Mouse (Mus musculus): ENCODE data around the gene Slc15a1.
A peak's percentile ranks its signal among the peaks of the same experiment; 100 is the strongest.

The Slc15a1 gene

GRCm38 (mm10) chr14:121492328-121492727 is 12.7 kb downstream of the Slc15a1 start:
- no peak for DNase-seq (ENCODE audit: low spot score)

- DNase-seq (ENCODE audit: low spot score) = no peak
Observed at GRCm38 (mm10) chr14:121485722-121486121, 19.3 kb downstream of the Slc15a1 start.

- no peak for DNase-seq (ENCODE audit: low spot score)
Observed at GRCm38 (mm10) chr14:121484436-121484835, 20.6 kb downstream of the Slc15a1 start.

DNA sequence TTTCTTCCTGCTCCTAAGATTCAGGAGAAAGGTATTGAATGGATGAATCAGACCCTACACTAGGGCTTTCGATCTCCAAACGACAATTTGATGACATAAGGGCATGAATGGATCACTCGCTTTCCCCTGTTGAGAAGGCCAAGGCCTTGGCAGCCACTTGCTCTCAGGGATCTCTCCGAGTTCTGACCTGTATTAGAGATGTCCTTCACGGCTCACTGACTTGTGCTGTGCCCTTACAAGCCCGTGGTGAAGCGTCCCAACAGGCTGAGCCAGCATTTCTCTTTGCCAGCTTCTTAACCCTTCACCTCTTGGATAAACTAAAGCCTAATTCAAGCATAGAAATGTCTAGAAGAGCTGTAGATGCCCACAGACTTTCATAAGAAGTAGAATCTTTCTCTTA is 22.9 kb downstream of the Slc15a1 start:
- no peak for DNase-seq (ENCODE audit: low spot score)

- DNase-seq (ENCODE audit: low spot score) = no peak
Observed at GRCm38 (mm10) chr14:121481591-121481990, 23.5 kb downstream of the Slc15a1 start.

- no peak for DNase-seq (ENCODE audit: low spot score)
Observed at GRCm38 (mm10) chr14:121479096-121479495, 26.0 kb downstream of the Slc15a1 start.

DNA sequence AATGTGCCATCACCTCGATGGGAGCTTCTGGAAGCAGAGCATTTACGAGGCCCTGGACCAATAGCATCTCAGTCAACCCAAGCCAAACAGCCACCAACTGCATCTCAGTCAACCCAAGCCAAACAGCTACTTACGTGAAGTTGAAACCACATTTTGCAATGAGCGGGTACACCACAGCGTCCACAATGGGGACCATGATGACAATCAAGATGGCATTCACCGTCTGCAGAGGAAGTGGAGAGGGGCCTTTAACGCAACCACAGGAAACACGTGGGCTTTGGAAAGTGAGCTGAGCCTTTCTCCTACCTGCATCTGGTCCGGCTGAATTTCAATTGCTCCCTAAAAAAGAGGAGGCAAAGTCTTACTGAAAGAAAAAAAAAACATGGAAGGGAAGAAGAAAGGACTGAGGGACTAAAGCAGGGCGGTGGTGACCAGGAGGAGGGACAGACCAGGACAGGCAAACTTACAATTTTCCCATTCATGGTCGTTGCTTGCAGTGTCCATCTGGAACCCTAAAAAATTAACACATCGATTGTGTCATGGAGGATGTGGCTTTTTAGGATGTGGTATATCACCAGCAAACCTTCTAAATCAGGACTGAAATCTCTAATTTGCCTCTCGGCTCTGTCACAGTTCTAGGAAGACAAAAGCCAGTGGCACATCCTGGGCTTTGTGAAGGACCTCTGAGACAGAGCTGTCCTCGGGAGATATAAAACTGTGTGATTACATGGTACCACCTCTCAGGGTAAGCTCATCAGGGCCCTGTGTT is 26.9 kb downstream of the Slc15a1 start:
- no peak for DNase-seq (ENCODE audit: low spot score)

DNA sequence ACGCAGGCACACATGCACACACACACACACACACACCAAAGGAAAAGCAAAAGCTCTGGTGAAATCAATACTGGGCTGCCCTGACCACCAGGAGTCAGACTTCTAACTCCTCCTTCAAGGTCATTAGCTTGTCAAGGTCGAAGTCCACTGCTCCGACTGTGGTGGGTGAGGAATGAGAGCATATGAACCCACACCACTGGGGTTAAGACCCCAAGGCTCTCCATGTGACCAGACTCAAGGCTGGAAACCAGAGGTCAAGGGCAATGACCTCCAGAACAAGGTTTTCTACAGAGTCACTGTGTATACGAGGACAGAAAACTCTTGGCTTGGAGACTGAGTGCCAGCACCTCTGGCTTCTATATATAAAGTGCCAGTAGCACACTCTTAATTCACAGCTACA is 31.2 kb downstream of the Slc15a1 start:
- no peak for DNase-seq (ENCODE audit: low spot score)

DNA sequence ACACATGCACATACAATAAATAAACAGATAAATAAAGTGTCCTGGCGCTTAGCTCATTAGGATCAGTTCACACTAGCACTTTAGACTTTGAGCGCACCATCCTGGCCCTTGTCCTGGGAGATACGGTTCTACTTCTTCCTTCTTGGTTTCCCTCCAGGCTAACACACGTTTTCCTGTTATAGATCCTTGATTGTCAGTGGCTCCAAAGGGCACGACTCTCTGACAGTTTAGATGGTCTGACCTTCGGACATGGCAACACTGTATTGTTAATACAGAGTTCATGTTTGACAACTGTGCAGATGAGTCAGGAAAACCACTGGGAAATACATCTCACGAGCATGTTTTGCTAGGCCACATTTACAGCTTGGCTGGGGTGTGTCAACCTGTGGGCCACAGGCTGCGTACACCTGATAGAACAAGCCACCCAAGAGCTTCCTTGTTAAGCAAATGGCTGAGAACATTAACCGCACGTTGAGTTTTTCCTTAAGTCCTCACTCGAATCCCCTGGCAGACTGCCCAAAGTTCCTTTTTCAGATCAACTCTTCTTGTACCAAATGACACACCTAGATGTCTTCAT is 33.4 kb downstream of the Slc15a1 start:
- no peak for DNase-seq (ENCODE audit: low spot score)

GRCm38 (mm10) chr14:121469601-121470000 is 35.5 kb downstream of the Slc15a1 start:
- no peak for DNase-seq (ENCODE audit: low spot score)

DNA sequence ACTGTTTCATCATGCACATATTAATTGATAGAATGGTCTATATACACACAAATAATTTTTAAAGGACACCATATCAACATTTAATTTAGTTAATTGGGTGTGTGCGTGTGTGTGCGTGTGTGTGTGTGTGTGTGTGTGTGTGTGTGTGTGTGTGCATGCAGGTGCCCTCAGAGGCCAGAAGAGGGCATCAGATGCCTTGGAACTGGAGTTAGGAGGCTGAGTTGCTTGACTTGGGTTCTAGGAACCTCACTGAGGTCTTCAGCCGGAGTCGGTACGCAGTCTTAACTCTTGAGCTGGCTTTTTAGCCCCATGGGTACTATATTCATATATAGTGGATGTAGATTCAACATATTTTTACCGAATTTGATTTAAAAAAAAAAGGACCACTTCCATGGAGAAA is 37.4 kb downstream of the Slc15a1 start:
- DNase-seq (ENCODE audit: low spot score) = no peak

- no peak for DNase-seq (ENCODE audit: low spot score)
Observed at GRCm38 (mm10) chr14:121466501-121466900, 38.6 kb downstream of the Slc15a1 start.

GRCm38 (mm10) chr14:121464318-121464717 is 40.7 kb downstream of the Slc15a1 start:
- no peak for DNase-seq (ENCODE audit: low spot score)

DNA sequence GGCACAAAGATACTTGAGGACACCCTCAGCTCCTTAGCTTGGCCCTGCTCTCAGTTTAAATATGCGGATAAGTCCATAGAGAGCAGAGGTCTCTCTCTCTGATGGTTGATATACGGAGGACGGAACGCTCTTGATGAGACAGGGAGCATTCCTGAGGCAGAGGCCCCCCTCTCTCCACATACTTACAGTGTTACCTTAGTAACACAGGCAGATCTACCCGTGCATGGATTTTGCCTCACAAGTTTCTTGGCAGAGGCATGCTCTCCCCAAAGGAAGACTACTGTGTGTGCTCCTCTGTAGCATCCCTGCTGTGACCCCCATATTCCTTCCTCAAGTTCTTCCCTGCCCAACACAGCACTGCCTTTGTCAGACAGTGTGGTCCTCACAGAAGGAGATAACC is 42.3 kb downstream of the Slc15a1 start:
- peak; percentile 28 for DNase-seq (ENCODE audit: low spot score)

DNA sequence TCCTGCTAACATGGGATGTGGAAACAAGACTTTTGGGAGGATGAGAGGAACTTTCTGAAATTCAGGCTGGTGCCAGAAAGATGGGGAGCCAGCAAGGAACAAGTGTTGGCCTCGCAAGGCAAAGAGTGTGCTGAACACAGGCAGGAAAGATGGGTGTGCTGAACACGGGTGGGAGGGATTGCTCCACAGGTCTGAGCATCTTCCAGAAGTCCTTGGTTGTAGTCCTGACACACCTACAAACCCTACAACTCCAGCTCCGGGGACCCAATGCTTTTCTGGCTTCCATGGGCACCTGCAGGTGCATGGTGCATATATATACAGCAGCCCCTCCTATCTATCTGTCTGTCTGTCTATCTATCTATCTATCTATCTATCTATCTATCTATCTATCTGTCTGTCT is 44.1 kb downstream of the Slc15a1 start:
- DNase-seq (ENCODE audit: low spot score) = no peak

DNA sequence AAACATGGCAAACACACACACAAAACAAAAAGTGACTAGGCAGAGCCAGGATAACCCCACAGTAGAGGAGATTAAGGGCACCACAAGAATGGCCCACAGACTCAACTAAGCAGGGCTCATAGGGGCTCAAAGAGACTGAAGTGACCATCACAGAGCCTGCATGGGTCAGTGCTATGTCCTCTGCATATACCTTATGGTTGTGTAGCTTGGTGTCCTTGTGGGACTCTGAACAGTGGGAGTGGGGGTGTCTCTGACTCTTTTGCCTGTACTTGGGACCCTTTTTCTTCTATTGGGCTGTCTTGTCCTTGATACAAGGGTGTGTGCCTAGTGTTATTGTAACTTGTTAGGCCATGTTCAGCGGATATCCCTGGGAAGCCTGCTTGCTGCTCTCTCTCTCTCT is 46.5 kb downstream of the Slc15a1 start:
- DNase-seq (ENCODE audit: low spot score) = no peak

GRCm38 (mm10) chr14:121457536-121457935 is 47.5 kb downstream of the Slc15a1 start:
- DNase-seq (ENCODE audit: low spot score) = no peak

DNA sequence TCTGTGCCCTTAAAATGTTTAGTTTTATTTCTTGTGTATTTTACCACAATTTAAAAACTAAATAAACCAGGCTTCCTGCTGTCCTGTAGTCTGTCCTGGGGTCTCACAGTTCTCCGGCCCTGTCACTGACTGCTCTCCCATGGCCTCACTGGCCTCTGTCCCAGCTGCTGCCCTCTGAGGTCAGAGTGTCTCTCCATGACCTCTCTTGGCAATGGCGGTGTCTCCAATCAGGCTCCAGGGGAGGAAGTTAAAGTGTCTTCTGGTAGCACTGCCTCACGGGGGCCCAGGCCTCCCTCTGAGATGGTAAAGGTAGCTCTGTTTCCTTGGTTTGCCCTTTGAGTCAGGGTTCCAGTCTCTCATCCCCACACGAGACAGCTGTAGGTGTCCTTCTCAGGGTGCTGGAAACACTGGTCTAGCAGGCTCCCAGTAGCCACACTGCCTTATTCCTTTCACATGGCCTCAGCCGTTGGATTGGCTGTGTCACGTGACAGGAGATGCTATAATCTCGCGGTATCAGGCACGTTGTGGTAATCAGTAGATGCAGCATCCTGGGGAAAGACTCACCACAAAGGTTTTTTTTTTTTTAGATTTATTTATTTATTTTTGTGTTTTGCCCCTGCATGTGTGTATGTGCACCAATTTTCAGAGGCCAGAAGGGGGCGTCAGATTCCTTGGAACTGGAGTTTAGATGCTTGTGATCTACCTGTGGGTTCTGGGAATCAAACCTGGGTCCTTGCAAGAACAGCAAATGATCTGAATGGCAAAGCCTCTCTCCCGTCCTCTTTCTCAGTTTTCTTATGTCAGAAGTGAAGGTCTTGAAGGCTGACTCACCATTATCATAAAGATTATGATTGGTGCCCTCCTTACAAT is 48.4 kb downstream of the Slc15a1 start:
- DNase-seq (ENCODE audit: low spot score) = no peak

DNA sequence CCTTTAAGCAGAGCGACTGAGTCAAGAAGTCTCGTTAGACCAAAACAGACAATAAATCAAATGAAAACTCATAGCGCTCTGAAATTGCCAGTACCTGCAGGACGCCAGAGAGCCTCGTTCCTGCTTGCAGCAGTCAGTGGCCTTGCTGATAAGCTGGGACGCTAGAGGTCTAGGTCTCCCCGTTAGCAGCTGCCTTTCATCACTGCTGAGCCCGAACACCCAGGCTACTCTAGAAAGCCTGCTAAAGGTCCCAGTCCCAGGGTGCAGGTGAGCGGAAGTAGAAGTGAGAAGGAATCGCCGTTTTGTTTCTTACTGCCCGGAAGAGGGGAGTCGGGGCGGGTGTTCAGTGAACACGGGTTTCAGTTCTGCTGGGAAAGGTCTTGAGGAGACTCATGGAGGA is 49.1 kb downstream of the Slc15a1 start:
- DNase-seq (ENCODE audit: low spot score) = no peak

DNA sequence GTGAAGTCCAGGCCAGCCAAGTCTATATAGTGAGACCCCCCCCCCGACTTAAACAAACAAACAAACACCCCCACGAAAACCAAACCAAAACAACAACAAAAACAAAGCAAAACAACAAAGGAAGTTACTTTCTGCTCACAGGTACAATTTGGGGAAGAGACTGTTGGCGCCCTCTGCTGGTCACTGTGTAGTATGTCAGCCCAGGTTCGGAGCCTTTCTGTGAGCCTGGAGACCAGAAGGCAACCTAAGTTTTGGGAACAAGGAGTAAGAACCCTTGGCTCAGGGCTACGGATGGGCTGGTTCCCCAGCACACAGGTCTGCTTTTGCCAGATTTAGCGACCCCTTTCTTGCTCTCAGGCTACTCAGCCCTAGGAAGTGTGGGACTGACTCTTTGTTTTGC is 49.5 kb downstream of the Slc15a1 start:
- peak; percentile 66 for DNase-seq (ENCODE audit: low spot score)

DNA sequence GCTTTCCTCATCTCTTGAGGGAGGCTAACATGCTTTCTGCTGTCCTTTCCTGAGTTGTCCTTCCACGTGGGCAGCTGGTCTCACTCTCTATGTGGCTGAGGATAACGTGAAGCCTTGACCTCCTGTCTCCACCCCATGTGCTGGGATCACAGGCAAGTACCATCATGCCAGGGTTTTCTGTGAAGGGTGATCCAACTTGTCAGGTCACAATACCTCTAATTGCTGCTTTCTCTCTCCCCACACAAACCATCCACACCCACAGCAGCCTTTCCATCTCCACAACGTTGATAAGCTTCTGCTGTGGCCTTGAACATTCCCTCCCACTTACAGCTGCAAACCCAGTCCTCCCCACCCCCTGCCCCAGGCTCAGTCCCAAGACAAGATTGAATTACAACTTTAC is 51.9 kb downstream of the Slc15a1 start:
- DNase-seq (ENCODE audit: low spot score) = no peak

DNA sequence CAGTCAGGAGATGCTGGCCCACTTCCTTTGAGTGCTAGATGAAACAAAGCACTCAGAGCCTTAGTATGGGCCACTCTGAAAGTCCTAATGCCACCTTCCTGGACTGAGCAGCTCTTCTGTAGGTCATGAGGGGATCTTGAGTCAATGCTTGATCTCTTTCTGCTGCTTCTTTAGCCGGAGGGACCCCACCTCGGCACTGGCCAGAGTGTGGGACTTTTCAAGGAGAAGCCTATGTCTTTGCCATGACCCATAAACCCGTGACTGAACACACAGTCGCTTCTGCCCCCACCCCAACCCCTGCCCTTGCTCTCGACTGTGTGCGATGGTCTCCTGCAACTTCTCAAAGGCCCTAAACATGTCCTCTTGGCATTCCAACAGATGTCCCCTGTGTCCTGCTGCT is 52.8 kb downstream of the Slc15a1 start:
- DNase-seq (ENCODE audit: low spot score) = no peak

GRCm38 (mm10) chr14:121451424-121452029 is 53.5 kb downstream of the Slc15a1 start:
- no peak for DNase-seq (ENCODE audit: low spot score)

Data from embryo, embryonic 10 days (tissue).